Mouse (Mus musculus) embryonic facial prominence, embryonic 11.5 days (tissue): Measurements from ENCODE around the gene Zfp1. TPM values are rescaled to one million over a fixed set of nuclear protein-coding genes. Genes with fewer than 3 reads are reported as not detected.
A peak's percentile ranks its signal among the peaks of the same experiment; 100 is the strongest.

Source experiments
- ATAC-seq: fragments of 200-750 bp; cut with Nextera tagmentation; replicated peaks from 2 replicates; pipeline ENCODE4 v1.8.0; 2017; ENCODE audit warnings: low read depth; ENCODE audit not compliant: insufficient number of reproducible peaks, low FRiP score, low TSS enrichment
- DNase-seq: peaks from one replicate; pipeline ENCODE4 v3.0.0-alpha.2; 2015; ENCODE audit warnings: low spot score
- H3K27ac ChIP-seq: fragments of 300-500 bp; sonication (generic); replicated peaks from 2 replicates; pipeline ENCODE4 v1.5.1; 2014; ENCODE audit warnings: mild to moderate bottlenecking, low read depth, low read length, control low read depth
- H3K27me3 ChIP-seq: fragments of 300-500 bp; sonication (generic); 2 replicates; pipeline ENCODE4 v1.6.1; 2014; ENCODE audit warnings: mild to moderate bottlenecking, low read length, moderate library complexity, mixed read lengths; ENCODE audit not compliant: control insufficient read depth, insufficient read depth
- H3K36me3 ChIP-seq: fragments of 300-500 bp; sonication (generic); replicated peaks from 2 replicates; pipeline ENCODE4 v1.6.1; 2014; ENCODE audit warnings: low read depth, mild to moderate bottlenecking, low read length, moderate library complexity, mixed read lengths; ENCODE audit not compliant: control insufficient read depth, insufficient read depth
- H3K4me1 ChIP-seq: fragments of 300-500 bp; sonication (generic); 2 replicates; pipeline ENCODE4 v1.6.1; 2014; ENCODE audit warnings: low read length, mixed read lengths; ENCODE audit not compliant: control insufficient read depth, insufficient read depth
- H3K4me2 ChIP-seq: fragments of 300-500 bp; sonication (generic); 2 replicates; pipeline ENCODE4 v1.6.1; 2014; ENCODE audit warnings: low read depth, mild to moderate bottlenecking, control low read depth, low read length, moderate library complexity
- H3K4me3 ChIP-seq: fragments of 300-500 bp; sonication (generic); 2 replicates; pipeline ENCODE4 v1.5.1; 2014; ENCODE audit warnings: low read depth, low read length, control low read depth
- H3K9ac ChIP-seq: fragments of 300-500 bp; sonication (generic); replicated peaks from 2 replicates; pipeline ENCODE4 v1.6.1; 2014; ENCODE audit warnings: mild to moderate bottlenecking, control low read depth, low read length
- H3K9me3 ChIP-seq: fragments of 300-500 bp; sonication (generic); replicated peaks from 2 replicates; pipeline ENCODE4 v1.6.1; 2016; ENCODE audit warnings: mild to moderate bottlenecking, low read length, inconsistent platforms, mixed read lengths; ENCODE audit not compliant: control insufficient read depth
- WGBS: fragments of 180-500 bp; shearing (Covaris S2); extraction: QIAGEN DNeasy Blood & Tissue Kit; methylation state at CpG from one replicate; pipeline ENCODE4 v1.1.7; 2014; 5-methylcytosine and 5-hydroxymethylcytosine counted together
- polyA plus RNA-seq: library from polyadenylated mRNA; unstranded; fragments of >200 nt; fragmentation: Nextera tagmentation; extraction: Ambion mirVana; gene quantifications from 2 replicates; pipeline ENCODE4 v1.2.1, GENCODE M21; 2014

The Zfp1 gene
- polyA plus RNA-seq, result 25.4 and 26.9 TPM in 2 replicates

- DNase-seq (peak; percentile 97), ATAC-seq (peak; percentile 98)
- Histone ChIP-seq H3K27me3 (no peaks in the 10 kb centered on the region), H3K36me3 (no peaks in the 10 kb centered on the region), H3K4me3 (peak within 1 kb of the TSS; percentile 82), H3K4me2 (peak within 1 kb of the TSS; percentile 58), H3K9me3 (no peaks in the 10 kb centered on the region), H3K4me1 (no peaks in the 10 kb centered on the region), H3K27ac (peak within 1 kb of the TSS; percentile 88), H3K9ac (peak within 1 kb of the TSS; percentile 89)
- WGBS, result under 1% methylated on average over 75 of the region's 75 CpGs
Measured at GRCm38 (mm10) chr8:111643264-111644141, at the start of gene Zfp1. TSS of gene Zfp1 (plus strand) at chr8:111643401.

GRCm38 (mm10) chr8:111594044-111594840 lies 49.0 kb upstream of the Zfp1 start:
- Histone ChIP-seq H3K36me3 (no peaks in the 10 kb centered on the region), H3K4me2 (no peak overlapping the region), H3K9me3 (no peaks in the 10 kb centered on the region), H3K9ac (no peak overlapping the region), H3K4me1 (no peaks in the 10 kb centered on the region), H3K4me3 (no peak overlapping the region), H3K27ac (no peak overlapping the region), H3K27me3 (no peaks in the 10 kb centered on the region)
- WGBS, result 86% methylated on average over 3 of the region's 3 CpGs
- DNase-seq, result no peak
- no peak for ATAC-seq

GRCm38 (mm10) chr8:111594951-111595350 lies 48.2 kb upstream of the Zfp1 start:
- H3K36me3 ChIP-seq, result no peaks in the 10 kb centered on the region
- H3K27me3 ChIP-seq, result no peaks in the 10 kb centered on the region
- no peak overlapping the region for H3K4me2 ChIP-seq
- no peaks in the 10 kb centered on the region for H3K4me1 ChIP-seq
- no peak overlapping the region for H3K9ac ChIP-seq
- H3K4me3 ChIP-seq, result no peak overlapping the region
- DNase-seq (no peak), ATAC-seq (no peak)
- 89% methylated on average over 2 of the region's 2 CpGs for WGBS
- no peak overlapping the region for H3K27ac ChIP-seq
- H3K9me3 ChIP-seq, result no peaks in the 10 kb centered on the region

GRCm38 (mm10) chr8:111595712-111596484 lies 47.3 kb upstream of the Zfp1 start:
- no peak overlapping the region for H3K9ac ChIP-seq
- H3K27me3 ChIP-seq, result no peaks in the 10 kb centered on the region
- H3K4me3 ChIP-seq, result no peak overlapping the region
- H3K27ac ChIP-seq, result no peak overlapping the region
- no peaks in the 10 kb centered on the region for H3K9me3 ChIP-seq
- H3K4me1 ChIP-seq, result no peaks in the 10 kb centered on the region
- H3K36me3 ChIP-seq, result no peaks in the 10 kb centered on the region
- ATAC-seq (no peak), DNase-seq (no peak)
- whole genome bisulfite sequencing, result 85% methylated on average over 15 of the region's 15 CpGs
- no peak overlapping the region for H3K4me2 ChIP-seq

DNA sequence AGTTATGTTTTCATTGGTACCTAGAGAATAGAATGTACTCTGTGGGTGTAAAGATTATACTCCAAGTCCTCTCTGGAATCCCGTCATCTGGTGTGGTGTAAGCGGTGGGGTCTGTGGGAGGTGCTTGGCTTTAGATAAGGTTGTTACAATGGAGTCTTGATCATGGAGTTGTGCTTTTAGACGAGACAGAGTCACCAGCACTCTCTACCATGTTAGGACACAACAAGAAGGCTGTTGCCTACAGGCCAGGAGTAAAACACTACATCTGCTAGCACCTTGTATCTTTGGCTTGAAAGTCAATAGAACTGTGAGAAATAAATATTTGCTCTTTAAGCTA lies 46.7 kb upstream of the Zfp1 start:
- Histone ChIP-seq H3K9me3 (no peaks in the 10 kb centered on the region), H3K9ac (no peak overlapping the region), H3K27ac (no peak overlapping the region), H3K27me3 (no peaks in the 10 kb centered on the region), H3K4me2 (no peak overlapping the region), H3K4me3 (no peak overlapping the region), H3K4me1 (no peaks in the 10 kb centered on the region), H3K36me3 (no peaks in the 10 kb centered on the region)
- DNase-seq, result no peak
- no peak for ATAC-seq
- WGBS, result 68% methylated on average over 3 of the region's 3 CpGs

GRCm38 (mm10) chr8:111597310-111597709 lies 45.9 kb upstream of the Zfp1 start:
- no peak for DNase-seq
- no peak overlapping the region for H3K9ac ChIP-seq
- H3K4me1 ChIP-seq, result no peaks in the 10 kb centered on the region
- ATAC-seq, result no peak
- no peaks in the 10 kb centered on the region for H3K36me3 ChIP-seq
- H3K4me2 ChIP-seq, result no peak overlapping the region
- H3K4me3 ChIP-seq, result no peak overlapping the region
- H3K9me3 ChIP-seq, result no peaks in the 10 kb centered on the region
- 70% methylated on average over 1 of the region's 1 CpGs for WGBS
- no peak overlapping the region for H3K27ac ChIP-seq
- H3K27me3 ChIP-seq, result no peaks in the 10 kb centered on the region

- DNase-seq (no peak), ATAC-seq (no peak)
- Histone ChIP-seq H3K9me3 (no peaks in the 10 kb centered on the region), H3K4me2 (no peak overlapping the region), H3K36me3 (no peaks in the 10 kb centered on the region), H3K9ac (no peak overlapping the region), H3K4me3 (no peak overlapping the region), H3K27me3 (no peaks in the 10 kb centered on the region), H3K4me1 (no peaks in the 10 kb centered on the region), H3K27ac (no peak overlapping the region)
- WGBS, result 85% methylated on average over 9 of the region's 9 CpGs
Measured at GRCm38 (mm10) chr8:111599707-111600444, 43.3 kb upstream of the Zfp1 start.
